Mouse (Mus musculus): ENCODE data around the gene Ucp3. TPM values are rescaled to one million over a fixed set of nuclear protein-coding genes. Genes with fewer than 3 reads are reported as not detected.

Gene Ucp3
- total and polyA plus RNA-seq, 2 experiments = not detected

DNA sequence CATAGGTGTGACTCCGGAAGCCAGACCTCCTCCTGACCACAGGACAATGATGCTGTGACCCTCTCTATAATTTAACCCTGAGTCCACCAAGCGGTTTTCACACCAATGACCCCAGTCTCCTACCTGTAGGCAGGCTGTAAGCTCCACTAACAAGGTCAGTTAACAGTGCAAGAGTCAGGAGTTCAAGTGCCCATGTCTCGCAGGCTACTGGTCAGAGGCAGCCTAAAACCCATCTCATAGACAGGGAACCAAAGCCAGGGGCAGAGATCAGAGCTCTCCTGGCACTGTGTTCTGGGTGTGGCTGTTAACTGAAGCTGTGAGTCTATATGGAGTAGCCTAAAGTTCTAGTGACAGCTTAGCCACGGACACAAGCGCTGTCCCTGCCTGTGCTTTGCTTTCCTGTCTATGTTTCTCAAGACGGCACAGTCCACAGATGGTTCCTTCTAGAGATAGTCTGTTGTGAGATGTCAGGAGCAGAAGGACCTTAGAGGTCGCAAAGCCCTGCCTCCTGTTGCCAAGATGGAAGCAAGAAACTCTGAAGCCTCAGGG is 29.7 kb downstream of the Ucp3 start:
- no peak for DNase-seq (ENCODE audit: extremely low read depth, low read depth, low spot score)
- no peaks in the 10 kb centered on the region for H3K27me3 ChIP-seq (ENCODE audit: control insufficient read depth, insufficient read depth, low read length)
- H3K9ac ChIP-seq (ENCODE audit: low read depth, low read length) = no peak overlapping the region
- H3K36me3 ChIP-seq (ENCODE audit: control insufficient read depth, insufficient read depth, low read length) = no peaks in the 10 kb centered on the region
- no peak overlapping the region for H3K27ac ChIP-seq (replicated peaks; ENCODE audit: insufficient read depth, low read depth, low read length)
- 68% methylated on average over 7 of the region's 7 CpGs for WGBS
- TF ChIP-seq POLR2A (IDR thresholded peaks at IDR 0.05; ENCODE audit: extremely low read depth, insufficient read depth, low read length) (no peak), CTCF (IDR thresholded peaks at IDR 0.05; ENCODE audit: low read depth, low read length) (no peak)
- no peak overlapping the region for H3K4me3 ChIP-seq (ENCODE audit: insufficient read depth, low read depth, low read length)
- no peaks in the 10 kb centered on the region for H3K79me2 ChIP-seq (ENCODE audit: control insufficient read depth, insufficient read depth, low read length)
- no peaks in the 10 kb centered on the region; the same call in none of the 2 replicates for H3K4me1 ChIP-seq (ENCODE audit: control insufficient read depth, insufficient read depth, low read length)

DNA sequence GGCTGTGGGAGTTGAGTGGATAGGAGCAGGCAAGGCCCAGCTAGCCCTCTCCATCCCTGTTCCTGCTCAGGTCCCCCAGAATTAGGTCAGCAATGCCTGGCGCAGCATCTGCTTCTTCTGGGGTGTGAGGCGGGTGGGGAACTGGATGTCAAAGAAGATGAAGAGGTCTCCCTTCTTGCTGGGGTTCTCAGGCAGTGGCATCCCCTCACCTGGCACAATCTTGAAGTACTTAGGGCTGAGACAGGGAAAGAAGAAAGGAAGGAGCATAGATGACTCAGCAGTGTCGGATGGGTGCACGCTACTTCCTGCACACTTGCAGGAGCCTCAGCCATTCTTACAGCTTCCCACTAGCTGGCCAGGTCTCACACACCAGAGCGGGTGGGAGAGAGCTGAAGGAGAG is 30.3 kb downstream of the Ucp3 start:
- H3K27ac ChIP-seq (replicated peaks; ENCODE audit: insufficient read depth, low read depth, low read length) = no peak overlapping the region
- H3K36me3 ChIP-seq (ENCODE audit: control insufficient read depth, insufficient read depth, low read length) = no peaks in the 10 kb centered on the region

DNA sequence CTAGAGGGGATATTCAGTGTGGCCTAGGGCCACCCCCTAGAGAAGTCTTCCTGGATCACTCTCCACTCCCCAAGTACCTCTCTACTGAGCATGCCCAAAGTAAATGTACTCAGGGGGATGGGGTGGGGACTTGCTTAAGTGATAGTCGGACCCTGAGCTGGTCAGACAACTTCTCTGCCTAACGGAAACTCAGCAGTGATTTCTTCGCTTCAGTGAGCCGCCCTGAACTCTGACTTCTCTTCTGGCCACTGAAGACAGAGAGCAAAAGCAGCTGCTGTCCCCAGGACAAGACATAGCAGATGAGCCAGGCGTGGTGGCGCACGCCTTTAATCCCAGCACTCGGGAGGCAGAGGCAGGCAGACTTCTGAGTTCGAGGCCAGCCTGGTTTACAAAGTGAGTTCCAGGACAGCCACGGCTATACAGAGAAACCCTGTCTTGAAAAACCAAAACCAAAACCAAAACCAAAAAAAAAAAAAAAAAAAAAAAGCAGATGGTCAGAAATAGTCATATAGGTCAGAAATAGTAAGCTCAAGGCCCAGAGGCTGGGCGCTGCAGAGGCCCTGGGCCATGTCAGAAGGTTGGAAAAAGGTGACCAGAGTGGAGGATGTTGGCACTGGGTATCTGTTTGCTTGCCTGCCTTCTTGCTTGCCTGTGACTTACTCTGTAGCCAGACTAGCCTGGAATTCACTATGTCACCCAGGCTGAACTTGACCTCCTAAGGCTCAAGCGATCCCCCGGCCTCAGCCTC is 32.1 kb downstream of the Ucp3 start:
- no peaks in the 10 kb centered on the region for H3K79me2 ChIP-seq (ENCODE audit: control insufficient read depth, insufficient read depth, low read length)
- no peak overlapping the region for H3K27ac ChIP-seq (replicated peaks; ENCODE audit: insufficient read depth, low read depth, low read length)
- no peak overlapping the region for H3K9ac ChIP-seq (ENCODE audit: low read depth, low read length)
- no peak overlapping the region for H3K4me3 ChIP-seq (ENCODE audit: insufficient read depth, low read depth, low read length)
- no peak for DNase-seq (ENCODE audit: extremely low read depth, low read depth, low spot score)
- 70% methylated on average over 13 of the region's 13 CpGs for WGBS
- TF ChIP-seq POLR2A (IDR thresholded peaks at IDR 0.05; ENCODE audit: extremely low read depth, insufficient read depth, low read length) = no peak
- no peak for TF ChIP-seq CTCF (IDR thresholded peaks at IDR 0.05; ENCODE audit: low read depth, low read length)
- no peaks in the 10 kb centered on the region; the same call in none of the 2 replicates for H3K4me1 ChIP-seq (ENCODE audit: control insufficient read depth, insufficient read depth, low read length)
- H3K36me3 ChIP-seq (ENCODE audit: control insufficient read depth, insufficient read depth, low read length) = no peaks in the 10 kb centered on the region
- H3K27me3 ChIP-seq (ENCODE audit: control insufficient read depth, insufficient read depth, low read length) = no peaks in the 10 kb centered on the region

More for the DNA sequence above, 30.3 kb downstream of the Ucp3 start:
- TF ChIP-seq POLR2A (IDR thresholded peaks at IDR 0.05; ENCODE audit: extremely low read depth, insufficient read depth, low read length) (no peak), CTCF (IDR thresholded peaks at IDR 0.05; ENCODE audit: low read depth, low read length) (no peak)
- Histone ChIP-seq H3K27me3 (ENCODE audit: control insufficient read depth, insufficient read depth, low read length) (no peaks in the 10 kb centered on the region), H3K4me3 (ENCODE audit: insufficient read depth, low read depth, low read length) (no peak overlapping the region), H3K9ac (ENCODE audit: low read depth, low read length) (no peak overlapping the region), H3K4me1 (ENCODE audit: control insufficient read depth, insufficient read depth, low read length) (no peaks in the 10 kb centered on the region; the same call in none of the 2 replicates), H3K79me2 (ENCODE audit: control insufficient read depth, insufficient read depth, low read length) (no peaks in the 10 kb centered on the region)
- no peak for DNase-seq (ENCODE audit: extremely low read depth, low read depth, low spot score)
- 77% methylated on average over 5 of the region's 5 CpGs for WGBS

DNA sequence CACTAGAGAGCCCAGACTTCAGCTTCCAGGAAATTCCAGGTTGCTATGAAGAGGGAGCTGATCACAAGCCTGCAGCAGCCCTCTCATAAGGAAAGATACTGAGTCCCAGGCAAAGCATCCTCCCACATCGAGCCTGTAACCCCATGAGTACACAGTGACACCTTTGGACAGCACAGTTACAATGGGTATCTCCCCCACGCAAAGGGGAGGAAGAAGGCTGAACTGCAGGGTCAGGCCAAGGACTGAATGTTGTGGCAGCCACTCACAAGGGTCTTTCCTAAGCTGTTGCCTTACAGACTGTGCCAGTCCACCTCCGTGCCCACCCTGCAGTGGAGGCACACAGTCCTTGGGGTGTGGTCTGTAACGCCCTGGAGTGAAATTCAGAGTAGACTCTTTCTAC is 33.7 kb downstream of the Ucp3 start:
- no peaks in the 10 kb centered on the region for H3K27me3 ChIP-seq (ENCODE audit: control insufficient read depth, insufficient read depth, low read length)
- no peak overlapping the region for H3K9ac ChIP-seq (ENCODE audit: low read depth, low read length)

DNA sequence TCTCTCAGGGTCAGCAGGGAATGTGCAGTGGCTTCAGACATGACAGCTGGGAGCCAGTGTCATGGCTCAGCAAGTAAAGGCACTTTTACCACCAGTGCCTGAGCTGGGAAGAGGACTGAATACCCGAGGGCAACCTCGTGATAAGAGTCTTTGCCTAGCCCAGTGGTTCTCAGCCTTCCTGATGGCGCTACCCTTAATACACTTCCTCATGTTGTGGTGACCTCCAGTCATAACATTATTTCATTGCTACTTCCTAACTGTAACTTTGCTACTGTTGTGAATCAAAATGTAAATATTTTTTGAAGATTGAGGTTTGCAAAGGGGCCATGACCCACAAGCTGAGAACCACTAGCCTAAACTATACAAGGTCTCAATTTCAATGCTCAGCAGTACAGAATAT is 35.9 kb downstream of the Ucp3 start:
- no peaks in the 10 kb centered on the region for H3K27me3 ChIP-seq (ENCODE audit: control insufficient read depth, insufficient read depth, low read length)
- H3K9ac ChIP-seq (ENCODE audit: low read depth, low read length) = no peak overlapping the region
- no peak for DNase-seq (ENCODE audit: extremely low read depth, low read depth, low spot score)
- TF ChIP-seq CTCF (IDR thresholded peaks at IDR 0.05; ENCODE audit: low read depth, low read length) = no peak
- no peak for TF ChIP-seq POLR2A (IDR thresholded peaks at IDR 0.05; ENCODE audit: extremely low read depth, insufficient read depth, low read length)
- WGBS = 71% methylated on average over 3 of the region's 3 CpGs
- no peaks in the 10 kb centered on the region for H3K36me3 ChIP-seq (ENCODE audit: control insufficient read depth, insufficient read depth, low read length)
- H3K27ac ChIP-seq (replicated peaks; ENCODE audit: insufficient read depth, low read depth, low read length) = no peak overlapping the region
- H3K4me1 ChIP-seq (ENCODE audit: control insufficient read depth, insufficient read depth, low read length) = no peaks in the 10 kb centered on the region; the same call in none of the 2 replicates
- H3K79me2 ChIP-seq (ENCODE audit: control insufficient read depth, insufficient read depth, low read length) = no peaks in the 10 kb centered on the region
- no peak overlapping the region for H3K4me3 ChIP-seq (ENCODE audit: insufficient read depth, low read depth, low read length)

More for the DNA sequence above, 33.7 kb downstream of the Ucp3 start:
- Histone ChIP-seq H3K4me3 (ENCODE audit: insufficient read depth, low read depth, low read length) (no peak overlapping the region), H3K27ac (replicated peaks; ENCODE audit: insufficient read depth, low read depth, low read length) (no peak overlapping the region), H3K36me3 (ENCODE audit: control insufficient read depth, insufficient read depth, low read length) (no peaks in the 10 kb centered on the region), H3K4me1 (ENCODE audit: control insufficient read depth, insufficient read depth, low read length) (no peaks in the 10 kb centered on the region; the same call in none of the 2 replicates), H3K79me2 (ENCODE audit: control insufficient read depth, insufficient read depth, low read length) (no peaks in the 10 kb centered on the region)
- no peak for TF ChIP-seq POLR2A (IDR thresholded peaks at IDR 0.05; ENCODE audit: extremely low read depth, insufficient read depth, low read length)
- no peak for TF ChIP-seq CTCF (IDR thresholded peaks at IDR 0.05; ENCODE audit: low read depth, low read length)
- 63% methylated on average over 4 of the region's 4 CpGs for WGBS
- no peak for DNase-seq (ENCODE audit: extremely low read depth, low read depth, low spot score)

DNA sequence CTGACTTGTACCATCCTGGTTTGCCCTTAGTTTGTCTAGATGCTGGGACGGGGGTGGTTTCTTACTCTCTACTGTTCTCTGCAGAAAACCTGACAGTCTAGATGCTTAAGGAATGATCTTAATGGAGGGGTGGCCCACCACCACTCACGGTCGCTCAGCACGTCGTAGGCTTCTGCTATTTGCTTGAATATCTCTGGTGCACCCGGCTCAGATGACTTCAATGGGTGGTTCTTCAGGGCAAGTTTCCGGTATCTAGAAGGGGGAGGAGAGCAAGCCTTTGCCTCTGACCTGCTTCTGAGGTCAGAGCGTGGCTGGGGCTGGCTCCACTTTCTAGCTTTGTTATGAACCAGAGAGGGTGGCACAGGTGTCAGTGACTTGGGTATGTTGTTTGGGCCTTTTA is 38.8 kb downstream of the Ucp3 start:
- no peak for DNase-seq (ENCODE audit: extremely low read depth, low read depth, low spot score)
- no peak overlapping the region for H3K27ac ChIP-seq (replicated peaks; ENCODE audit: insufficient read depth, low read depth, low read length)
- H3K4me1 ChIP-seq (ENCODE audit: control insufficient read depth, insufficient read depth, low read length) = no peaks in the 10 kb centered on the region
- TF ChIP-seq CTCF (IDR thresholded peaks at IDR 0.05; ENCODE audit: low read depth, low read length) (no peak), POLR2A (IDR thresholded peaks at IDR 0.05; ENCODE audit: extremely low read depth, insufficient read depth, low read length) (no peak)
- H3K4me3 ChIP-seq (ENCODE audit: insufficient read depth, low read depth, low read length) = peak overlapping the region; percentile 20
- no peak overlapping the region for H3K9ac ChIP-seq (ENCODE audit: low read depth, low read length)
- H3K36me3 ChIP-seq (ENCODE audit: control insufficient read depth, insufficient read depth, low read length) = no peaks in the 10 kb centered on the region
- no peaks in the 10 kb centered on the region for H3K27me3 ChIP-seq (ENCODE audit: control insufficient read depth, insufficient read depth, low read length)
- 66% methylated on average over 8 of the region's 8 CpGs for WGBS
- no peaks in the 10 kb centered on the region for H3K79me2 ChIP-seq (ENCODE audit: control insufficient read depth, insufficient read depth, low read length)
